In genomic region chr14:54209932-54210331, GRCm38 (mm10) we compare ENCODE assay signal across 12 mouse cellular contexts.
"Had no signal": no experiment of that assay in that cellular context is flagged by ENCODE, and none has a peak within 500 bp of the region (broad histone marks: within the 10 kb centered on the region; RNA-seq: fewer than 3 reads in every experiment).

No protein-coding gene starts in this region.

- H3K4me3 ChIP-seq: intestine, embryonic 15.5 days; limb, embryonic 15.5 days; liver, embryonic 12.5 days; megakaryocyte, embryonic 14.5 days; midbrain, embryonic 15.5 days; stomach, embryonic 15.5 days had no signal

- H3K9me3 ChIP-seq: intestine, embryonic 15.5 days; limb, embryonic 15.5 days; liver, embryonic 12.5 days; megakaryocyte, embryonic 14.5 days; midbrain, embryonic 15.5 days; stomach, embryonic 15.5 days had no signal

- DNase-seq: kidney, adult 18-20 months; kidney, postnatal 10 days; lung, embryonic 14.5 days; lung, postnatal 10 days had no signal

- H3K27me3 ChIP-seq: intestine, embryonic 15.5 days; limb, embryonic 15.5 days; midbrain, embryonic 15.5 days; stomach, embryonic 15.5 days had no signal

- H3K9ac ChIP-seq: intestine, embryonic 15.5 days; limb, embryonic 15.5 days; liver, embryonic 12.5 days; lung, embryonic 14.5 days; midbrain, embryonic 15.5 days; stomach, embryonic 15.5 days had no signal

- H3K4me1 ChIP-seq: midbrain, embryonic 15.5 days had no signal

- ATAC-seq: intestine, embryonic 15.5 days; liver, embryonic 12.5 days; midbrain, embryonic 15.5 days had no signal

- H3K4me2 ChIP-seq: intestine, embryonic 15.5 days; limb, embryonic 15.5 days; liver, embryonic 12.5 days; lung, embryonic 14.5 days; midbrain, embryonic 11.5 days; midbrain, embryonic 15.5 days; stomach, embryonic 15.5 days had no signal

- H3K36me3 ChIP-seq: intestine, embryonic 15.5 days; limb, embryonic 15.5 days; liver, embryonic 12.5 days; midbrain, embryonic 15.5 days; stomach, embryonic 15.5 days had no signal

- H3K27ac ChIP-seq: intestine, embryonic 15.5 days; limb, embryonic 15.5 days; liver, embryonic 12.5 days; macrophage; midbrain, embryonic 15.5 days; stomach, embryonic 15.5 days had no signal
